Mouse (Mus musculus) embryonic facial prominence, embryonic 13.5 days (tissue): ENCODE results near the gene Nacc1. TPM values are rescaled to one million over a fixed set of nuclear protein-coding genes. Genes with fewer than 3 reads are reported as not detected.

ENCODE experiments used
- ATAC-seq: fragments of 200-750 bp; cut with Nextera tagmentation; 2 replicates; pipeline ENCODE4 v1.8.0; 2017; ENCODE audit warnings: low read depth; ENCODE audit not compliant: insufficient number of reproducible peaks, insufficient read depth, low FRiP score, low TSS enrichment
- H3K27ac ChIP-seq: fragments of 300-500 bp; sonication (generic); 2 replicates; pipeline ENCODE4 v1.5.1; 2015; ENCODE audit warnings: moderate library complexity, mild to moderate bottlenecking, inconsistent platforms
- H3K27me3 ChIP-seq: fragments of 300-500 bp; sonication (generic); 2 replicates; pipeline ENCODE4 v1.6.1; 2015; ENCODE audit warnings: mild to moderate bottlenecking, inconsistent platforms
- H3K36me3 ChIP-seq: fragments of 300-500 bp; sonication (generic); 2 replicates; pipeline ENCODE4 v1.6.1; 2015; ENCODE audit warnings: mild to moderate bottlenecking, inconsistent platforms
- H3K4me1 ChIP-seq: fragments of 300-500 bp; sonication (generic); 2 replicates; pipeline ENCODE4 v1.6.1; 2015; ENCODE audit warnings: inconsistent platforms
- H3K4me2 ChIP-seq: fragments of 300-500 bp; sonication (generic); 2 replicates; pipeline ENCODE4 v1.6.1; 2015; ENCODE audit warnings: moderate library complexity, mild to moderate bottlenecking, inconsistent platforms
- H3K4me3 ChIP-seq: fragments of 300-500 bp; sonication (generic); 2 replicates; pipeline ENCODE4 v1.5.1; 2015; ENCODE audit warnings: mild to moderate bottlenecking, inconsistent platforms
- H3K9ac ChIP-seq: fragments of 300-500 bp; sonication (generic); 2 replicates; pipeline ENCODE4 v1.6.1; 2015; ENCODE audit warnings: mild to moderate bottlenecking, inconsistent platforms
- H3K9me3 ChIP-seq: fragments of 300-500 bp; sonication (generic); 2 replicates; pipeline ENCODE4 v1.6.1; 2016; ENCODE audit warnings: inconsistent platforms
- WGBS: fragments of 180-500 bp; shearing (Covaris S2); methylation state at CpG from one replicate; pipeline ENCODE4 v1.1.7; 2015; ENCODE audit warnings: mixed read lengths; 5-methylcytosine and 5-hydroxymethylcytosine counted together
- polyA plus RNA-seq: library from polyadenylated mRNA; unstranded; fragments of >200 nt; fragmentation: Nextera tagmentation; extraction: Ambion mirVana; gene quantifications from 2 replicates; pipeline ENCODE4 v1.2.1, GENCODE M21; 2015

Nacc1 gene
- 16.3 and 16.6 TPM in 2 replicates for polyA plus RNA-seq

DNA sequence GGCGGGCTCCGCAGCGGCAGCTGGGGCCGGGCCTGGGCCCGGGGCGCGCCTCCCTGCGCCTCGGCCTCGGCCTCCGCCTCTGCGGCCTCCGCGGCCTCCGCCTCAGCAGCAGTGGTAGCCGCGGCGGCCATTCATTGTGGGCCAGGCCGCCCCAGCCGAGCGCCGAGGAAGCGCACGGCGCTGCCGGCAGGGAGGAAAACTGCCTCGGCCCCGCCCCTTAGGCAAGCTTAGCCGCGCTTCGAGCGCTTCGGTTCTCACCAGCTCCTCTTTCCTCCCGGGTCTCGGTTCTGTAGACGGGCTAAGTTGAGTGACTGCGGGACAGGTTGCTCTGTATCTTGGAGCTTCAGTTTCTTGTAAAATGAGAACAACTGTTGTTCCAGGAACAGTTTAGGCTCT, at the start of gene Nacc1:
Gene Nacc1 (minus strand): TSS at position 158 of the 396 bp plus-strand sequence.
- Histone ChIP-seq H3K27me3 (no peaks in the 10 kb centered on the region), H3K4me3 (peak within 1 kb of the TSS; percentile 100), H3K27ac (peak within 1 kb of the TSS; percentile 95), H3K36me3 (peaks cover 23% of the 10 kb centered on the region), H3K9me3 (no peaks in the 10 kb centered on the region), H3K4me1 (peaks cover 42% of the 10 kb centered on the region), H3K4me2 (peak within 1 kb of the TSS; percentile 91), H3K9ac (peak within 1 kb of the TSS; percentile 100)
- under 1% methylated on average over 22 of the region's 37 CpGs for WGBS
- peak; percentile 74 for ATAC-seq

DNA sequence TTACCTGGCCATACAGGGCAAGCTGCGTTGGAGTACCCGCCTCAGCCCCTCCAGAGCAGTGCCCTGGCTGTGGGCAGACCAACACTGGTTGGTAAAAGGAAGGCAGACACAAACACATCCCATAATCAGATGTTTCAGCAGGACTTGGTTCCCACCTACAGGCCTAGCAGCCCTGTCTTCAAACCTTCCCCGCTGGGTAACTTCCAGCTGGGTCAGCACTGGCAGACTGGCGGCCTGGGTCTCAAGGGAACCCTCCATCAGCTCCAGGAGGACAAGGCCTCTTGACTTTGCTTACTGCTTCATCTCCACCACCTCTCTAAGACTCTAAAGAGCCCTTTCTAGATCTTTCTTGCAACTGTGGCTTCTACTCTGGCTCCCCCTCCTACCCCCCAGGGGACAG, 48.9 kb upstream of the Nacc1 start:
- Histone ChIP-seq H3K9me3 (no peaks in the 10 kb centered on the region), H3K9ac (no peak overlapping the region), H3K27ac (0 out of 2 replicates have a peak overlapping the region, but pooled peaks have one; percentile 16), H3K4me2 (no peak overlapping the region), H3K4me1 (peaks cover 89% of the 10 kb centered on the region), H3K36me3 (no peaks in the 10 kb centered on the region), H3K27me3 (peaks cover 40% of the 10 kb centered on the region), H3K4me3 (no peak overlapping the region)
- no peak for ATAC-seq
- 73% methylated on average over 4 of the region's 4 CpGs for WGBS

DNA sequence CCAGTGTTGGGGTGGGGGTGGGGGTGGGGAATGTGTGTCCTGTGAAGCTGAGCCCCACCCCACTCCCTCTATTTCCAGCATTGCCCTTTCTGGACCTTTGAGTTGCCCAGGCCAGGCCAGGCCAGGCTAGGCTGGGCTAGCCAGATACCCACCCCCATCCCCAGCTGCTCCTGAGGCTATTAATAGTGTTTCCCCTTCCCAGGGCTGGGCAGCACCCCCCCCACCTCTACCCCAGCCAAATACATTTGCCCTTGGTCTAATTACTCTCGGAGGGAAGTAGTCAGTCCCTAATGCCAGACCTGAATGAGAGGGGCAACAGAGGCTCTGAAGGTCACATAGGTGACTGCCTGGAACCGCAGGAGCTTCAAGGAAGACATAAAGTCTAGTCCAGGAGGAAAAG, 47.9 kb upstream of the Nacc1 start:
- no peak overlapping the region for H3K4me2 ChIP-seq
- H3K27me3 ChIP-seq, result peaks cover 33% of the 10 kb centered on the region
- ATAC-seq, result no peak
- H3K27ac ChIP-seq, result no peak overlapping the region
- H3K4me1 ChIP-seq, result peaks cover 89% of the 10 kb centered on the region
- 0 out of 2 replicates have a peak, but pooled peaks cover under 1% of the 10 kb centered on the region for H3K36me3 ChIP-seq
- no peak overlapping the region for H3K9ac ChIP-seq
- no peak overlapping the region for H3K4me3 ChIP-seq
- 39% methylated on average over 2 of the region's 2 CpGs for WGBS
- H3K9me3 ChIP-seq, result no peaks in the 10 kb centered on the region

GRCm38 (mm10) chr8:84734680-84735079, 47.0 kb upstream of the Nacc1 start:
- peaks cover 3% of the 10 kb centered on the region; the same call in 1 of the 2 replicates for H3K36me3 ChIP-seq
- no peak overlapping the region for H3K9ac ChIP-seq
- no peak overlapping the region for H3K27ac ChIP-seq
- WGBS, result 75% methylated on average over 2 of the region's 2 CpGs
- H3K27me3 ChIP-seq, result peaks cover 24% of the 10 kb centered on the region
- no peak overlapping the region for H3K4me3 ChIP-seq
- ATAC-seq, result no peak
- no peaks in the 10 kb centered on the region for H3K9me3 ChIP-seq
- no peak overlapping the region for H3K4me2 ChIP-seq
- peaks cover 89% of the 10 kb centered on the region for H3K4me1 ChIP-seq

DNA sequence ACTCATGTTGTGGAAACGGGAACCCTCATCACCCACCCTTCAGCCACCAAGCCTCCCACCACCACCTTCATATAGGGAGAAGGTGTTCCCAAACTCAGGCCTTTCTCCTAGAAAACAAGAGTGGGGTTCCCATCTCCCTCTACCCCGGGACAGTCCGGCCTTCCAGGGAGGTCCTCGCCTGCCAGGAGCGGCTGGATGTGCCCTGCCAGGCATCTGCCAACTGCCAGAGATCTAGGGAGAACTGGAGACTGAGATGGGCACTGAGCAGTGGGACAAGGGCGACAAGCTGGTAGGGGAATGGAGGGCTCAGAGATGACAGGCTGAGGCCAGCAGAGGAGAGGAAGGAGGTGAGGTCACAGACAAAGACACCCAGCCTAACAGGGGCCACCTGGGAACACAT, 46.3 kb upstream of the Nacc1 start:
- 92% methylated on average over 6 of the region's 6 CpGs for WGBS
- H3K9ac ChIP-seq, result no peak overlapping the region
- H3K9me3 ChIP-seq, result no peaks in the 10 kb centered on the region
- ATAC-seq, result no peak
- H3K4me3 ChIP-seq, result no peak overlapping the region
- H3K27me3 ChIP-seq, result peaks cover 20% of the 10 kb centered on the region
- H3K4me2 ChIP-seq, result no peak overlapping the region
- peaks cover 81% of the 10 kb centered on the region for H3K4me1 ChIP-seq
- H3K36me3 ChIP-seq, result peaks cover 7% of the 10 kb centered on the region; the same call in 1 of the 2 replicates
- H3K27ac ChIP-seq, result no peak overlapping the region

DNA sequence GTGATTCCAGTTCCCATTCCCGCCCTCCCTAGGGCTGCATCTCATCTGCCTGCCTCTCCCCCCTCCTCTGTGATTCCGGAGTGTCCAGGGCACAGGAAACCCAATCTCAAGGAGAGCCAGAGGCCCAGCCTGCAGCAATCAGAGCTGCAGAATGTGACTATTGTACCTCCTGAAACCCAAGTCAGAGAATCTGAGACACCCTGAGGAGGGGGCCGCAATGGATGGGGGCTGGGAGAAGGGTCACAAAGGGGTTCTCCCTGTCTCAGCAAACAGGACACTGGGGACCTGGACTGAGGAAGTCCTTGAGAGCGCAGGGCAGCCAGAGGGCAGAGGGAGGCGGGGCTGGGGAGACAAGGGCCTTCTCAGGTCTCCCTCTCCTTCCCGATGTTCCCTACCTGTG, 45.3 kb upstream of the Nacc1 start:
- H3K4me3 ChIP-seq, result no peak overlapping the region
- 19% methylated on average over 6 of the region's 6 CpGs for WGBS

DNA sequence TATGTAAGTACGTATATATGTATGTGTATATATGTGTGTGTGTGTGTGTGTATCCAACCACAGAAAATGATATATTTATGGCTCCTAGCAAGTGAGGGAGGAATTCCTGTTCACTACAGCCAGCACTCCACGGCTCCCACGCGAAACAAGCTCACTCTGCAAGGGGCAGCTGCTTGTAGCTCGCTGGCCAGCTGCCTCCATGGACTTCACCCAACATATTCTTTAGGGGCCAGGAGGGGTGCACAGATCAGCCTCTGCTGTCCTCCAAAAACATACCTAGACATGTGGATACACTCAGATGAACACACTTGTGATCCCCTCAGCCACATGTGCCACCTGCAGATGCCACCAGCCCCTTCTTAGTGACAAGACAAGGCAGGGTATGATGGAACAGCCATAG, 44.9 kb upstream of the Nacc1 start:
- no peak overlapping the region for H3K4me3 ChIP-seq
- peaks cover 11% of the 10 kb centered on the region; the same call in 1 of the 2 replicates for H3K36me3 ChIP-seq
- H3K9me3 ChIP-seq, result no peaks in the 10 kb centered on the region
- no peak overlapping the region for H3K4me2 ChIP-seq
- H3K9ac ChIP-seq, result 0 out of 2 replicates have a peak overlapping the region, but pooled peaks have one; percentile 46
- peaks cover 14% of the 10 kb centered on the region for H3K27me3 ChIP-seq
- 64% methylated on average over 5 of the region's 5 CpGs for WGBS
- peaks cover 76% of the 10 kb centered on the region for H3K4me1 ChIP-seq
- no peak for ATAC-seq
- peak overlapping the region; percentile 22 for H3K27ac ChIP-seq

More for the DNA sequence above, 45.3 kb upstream of the Nacc1 start:
- peak overlapping the region; percentile 22 for H3K27ac ChIP-seq
- ATAC-seq, result no peak
- H3K9me3 ChIP-seq, result no peaks in the 10 kb centered on the region
- peaks cover 7% of the 10 kb centered on the region; the same call in 1 of the 2 replicates for H3K36me3 ChIP-seq
- peaks cover 81% of the 10 kb centered on the region for H3K4me1 ChIP-seq
- no peak overlapping the region for H3K4me2 ChIP-seq
- peaks cover 14% of the 10 kb centered on the region for H3K27me3 ChIP-seq
- peak overlapping the region; percentile 46; the same call in 1 of the 2 replicates for H3K9ac ChIP-seq

DNA sequence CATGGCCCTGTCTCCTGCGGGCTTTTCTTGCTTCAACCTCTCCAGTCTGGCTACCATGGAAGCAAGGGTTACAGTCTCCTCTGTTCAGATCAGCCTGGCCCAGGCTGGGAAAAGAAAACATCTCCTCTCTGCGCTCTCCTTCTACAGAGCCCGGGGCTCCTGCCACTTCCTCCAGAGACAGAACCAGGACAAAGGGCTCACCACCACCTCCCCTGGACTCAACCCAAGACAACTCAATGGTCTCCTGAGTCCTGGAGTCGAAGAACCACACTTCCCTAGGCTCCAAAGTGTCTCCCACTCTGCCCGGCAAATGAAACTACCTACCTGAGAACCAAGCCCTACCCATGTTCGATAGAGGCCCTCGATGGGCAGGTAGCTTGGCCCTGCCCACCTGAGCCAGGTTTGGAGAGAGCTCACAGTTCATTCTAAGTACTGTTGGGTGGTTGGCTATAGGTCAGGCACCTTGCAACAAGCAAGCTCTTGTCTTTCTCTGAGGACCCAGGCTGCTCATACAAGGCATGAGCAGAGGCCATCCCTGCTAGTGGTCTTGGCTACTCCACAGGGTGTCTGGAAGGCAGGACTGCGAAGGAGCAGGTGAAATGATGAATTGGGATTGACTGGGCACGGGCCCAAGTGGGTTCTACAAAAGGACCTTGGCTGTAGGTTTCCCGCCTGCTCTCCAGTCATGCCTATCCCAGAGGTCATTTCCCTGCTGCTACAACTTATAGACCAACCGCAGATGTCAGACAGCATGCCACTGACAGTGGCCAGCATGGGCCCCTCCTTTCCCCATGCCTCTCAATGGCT, 43.9 kb upstream of the Nacc1 start:
- H3K36me3 ChIP-seq, result peaks cover 21% of the 10 kb centered on the region
- H3K4me3 ChIP-seq, result no peak overlapping the region
- H3K27ac ChIP-seq, result peak overlapping the region; percentile 58; the same call in 1 of the 2 replicates
- peaks cover 10% of the 10 kb centered on the region for H3K27me3 ChIP-seq
- H3K9me3 ChIP-seq, result no peaks in the 10 kb centered on the region
- H3K9ac ChIP-seq, result peak overlapping the region; percentile 46; the same call in 1 of the 2 replicates
- ATAC-seq, result no peak
- WGBS, result 72% methylated on average over 11 of the region's 11 CpGs
- no peak overlapping the region for H3K4me2 ChIP-seq
- H3K4me1 ChIP-seq, result peaks cover 69% of the 10 kb centered on the region

DNA sequence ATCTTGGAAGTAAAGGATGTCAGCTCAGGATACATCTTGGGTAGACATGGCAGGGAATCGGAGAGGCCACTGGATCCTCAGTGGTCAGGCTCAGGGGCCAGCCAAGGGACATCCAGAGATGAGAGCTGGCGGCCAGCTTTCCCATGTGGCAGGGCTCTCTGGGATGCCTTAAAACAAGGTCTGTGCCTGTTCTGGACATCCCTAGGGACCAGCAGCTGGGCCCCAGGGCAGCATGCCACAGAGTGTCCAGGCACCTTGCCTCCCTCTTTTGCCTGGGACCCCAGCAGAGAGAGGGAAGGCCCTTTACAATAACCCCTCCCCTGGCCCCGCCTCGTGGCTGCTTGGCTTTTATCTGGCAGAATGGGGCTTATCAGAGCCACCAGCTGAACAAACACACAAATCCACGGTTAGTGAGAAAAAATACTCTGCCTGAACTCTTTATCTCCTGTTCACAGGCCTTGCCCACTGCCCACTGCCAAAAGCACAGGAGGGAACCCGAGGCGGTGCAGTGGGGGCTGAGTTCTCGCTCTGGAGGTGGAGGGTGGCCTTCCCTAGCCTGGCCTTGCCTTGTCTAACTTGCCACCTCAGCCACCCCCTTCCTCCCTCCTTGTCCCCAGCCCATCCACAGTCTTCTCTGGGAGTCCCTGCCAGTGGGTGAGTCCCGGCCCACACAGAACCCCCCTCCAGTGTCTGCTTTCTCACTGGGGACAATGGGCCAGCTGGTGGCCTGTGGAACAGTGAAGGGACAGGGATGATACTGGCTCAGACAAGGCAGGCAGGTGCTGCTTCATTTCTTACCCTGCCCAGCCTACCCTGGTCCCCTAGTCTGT, 43.1 kb upstream of the Nacc1 start:
- 0 out of 2 replicates have a peak overlapping the region, but pooled peaks have one; percentile 9 for H3K4me2 ChIP-seq
- H3K4me3 ChIP-seq, result no peak overlapping the region
- H3K4me1 ChIP-seq, result peaks cover 70% of the 10 kb centered on the region
- no peaks in the 10 kb centered on the region for H3K9me3 ChIP-seq
- H3K36me3 ChIP-seq, result peaks cover 29% of the 10 kb centered on the region
- no peak for ATAC-seq
- H3K27ac ChIP-seq, result peak overlapping the region; percentile 58
- 57% methylated on average over 9 of the region's 9 CpGs for WGBS
- peaks cover 2% of the 10 kb centered on the region; the same call in 1 of the 2 replicates for H3K27me3 ChIP-seq
- peak overlapping the region; percentile 46 for H3K9ac ChIP-seq

GRCm38 (mm10) chr8:84729921-84730362, 42.3 kb upstream of the Nacc1 start:
- Histone ChIP-seq H3K9me3 (no peaks in the 10 kb centered on the region), H3K4me2 (no peak overlapping the region), H3K4me1 (peaks cover 70% of the 10 kb centered on the region), H3K9ac (0 out of 2 replicates have a peak overlapping the region, but pooled peaks have one; percentile 6), H3K4me3 (no peak overlapping the region), H3K36me3 (peaks cover 37% of the 10 kb centered on the region), H3K27me3 (no peaks in the 10 kb centered on the region; the same call in 1 of the 2 replicates), H3K27ac (no peak overlapping the region)
- ATAC-seq, result no peak
- 95% methylated on average over 16 of the region's 16 CpGs for WGBS

DNA sequence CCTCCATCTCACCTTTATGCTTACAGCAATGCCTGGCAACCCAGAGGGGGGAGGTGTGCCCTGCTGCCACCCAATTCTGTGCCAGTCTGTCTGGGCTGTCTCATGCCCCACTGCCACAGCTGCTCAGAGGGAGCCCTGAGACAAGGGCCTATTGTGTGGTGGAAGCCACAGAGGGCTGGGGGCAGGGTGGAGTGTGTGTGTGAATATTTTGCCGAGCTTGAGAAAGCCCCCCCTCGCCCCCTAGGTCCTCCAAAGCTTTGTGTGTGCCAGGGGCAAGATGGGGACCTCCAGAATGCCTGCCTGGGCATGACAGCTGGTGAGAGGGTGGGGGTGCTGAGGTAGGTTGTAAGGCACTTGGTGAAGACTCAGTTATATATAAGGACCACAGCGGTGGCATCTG, 40.8 kb upstream of the Nacc1 start:
- Histone ChIP-seq H3K4me2 (no peak overlapping the region), H3K9ac (0 out of 2 replicates have a peak overlapping the region, but pooled peaks have one; percentile 27), H3K4me1 (peaks cover 77% of the 10 kb centered on the region), H3K27me3 (no peaks in the 10 kb centered on the region; the same call in 1 of the 2 replicates), H3K9me3 (no peaks in the 10 kb centered on the region), H3K36me3 (peaks cover 52% of the 10 kb centered on the region), H3K4me3 (no peak overlapping the region), H3K27ac (peak overlapping the region; percentile 39; the same call in 1 of the 2 replicates)
- ATAC-seq, result no peak
- 55% methylated on average over 3 of the region's 3 CpGs for WGBS
